Mouse (Mus musculus) heart, postnatal 36 days (tissue): ENCODE data around the gene Tcf20. TPM values are rescaled to one million over a fixed set of nuclear protein-coding genes. Genes with fewer than 3 reads are reported as not detected.
"Not testable (repeated sequence)": the region's sequence is repeated elsewhere in the genome, so short reads cannot be mapped to it uniquely, and the experiment has no call there.

Experiments used
- DNase-seq, 2 experiments: peaks; one replicate each; pipeline ENCODE4 v3.0.0; 2021 to 2022
- intact Hi-C: fragments of 180-260 bp; cut with DNase I; formaldehyde crosslinking; loops from one replicate; pipeline ENCODE4 v1.15.1; 2025
- total RNA-seq, 2 experiments: library from RNA; stranded (reverse); gene quantifications; 2 replicates each; pipeline ENCODE4 v1.2.3; 2021

Gene Tcf20
- total RNA-seq, 2 experiments from 2014 or later, result 56.1 to 56.7 TPM

GRCm38 (mm10) chr15:82902521-82902920 lies 85.2 kb downstream of the Tcf20 start:
- DNase-seq, result no peak
- intact Hi-C loops, result loop anchor here (2.0 to 5.0 kb wide), 2 partner anchors 134 to 210 kb away; no protein-coding TSS in a partner anchor

DNA sequence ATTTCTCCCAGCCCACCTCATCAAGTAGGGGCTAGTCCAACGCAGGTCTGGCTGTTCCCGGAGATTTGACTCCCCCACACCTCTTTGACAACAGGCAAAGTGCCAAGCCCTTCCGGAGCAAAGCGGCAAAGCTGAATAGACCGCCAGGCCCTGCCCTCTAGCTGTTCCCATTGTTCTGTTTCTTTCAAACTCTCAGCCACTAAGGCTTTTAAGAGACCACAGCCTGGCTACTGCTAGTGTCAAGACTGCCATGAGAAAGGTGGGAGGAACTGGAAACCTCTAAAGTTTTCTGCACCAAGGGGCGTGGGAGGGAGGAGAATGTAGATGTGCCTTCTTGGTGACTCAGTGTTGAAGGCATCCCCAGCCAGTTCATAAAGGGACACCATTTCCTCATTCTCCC lies 86.4 kb downstream of the Tcf20 start:
- no peak for DNase-seq
- intact Hi-C loops, result loop anchor here (5.0 kb wide), 1 partner anchor 211 kb away; no protein-coding TSS in a partner anchor

DNA sequence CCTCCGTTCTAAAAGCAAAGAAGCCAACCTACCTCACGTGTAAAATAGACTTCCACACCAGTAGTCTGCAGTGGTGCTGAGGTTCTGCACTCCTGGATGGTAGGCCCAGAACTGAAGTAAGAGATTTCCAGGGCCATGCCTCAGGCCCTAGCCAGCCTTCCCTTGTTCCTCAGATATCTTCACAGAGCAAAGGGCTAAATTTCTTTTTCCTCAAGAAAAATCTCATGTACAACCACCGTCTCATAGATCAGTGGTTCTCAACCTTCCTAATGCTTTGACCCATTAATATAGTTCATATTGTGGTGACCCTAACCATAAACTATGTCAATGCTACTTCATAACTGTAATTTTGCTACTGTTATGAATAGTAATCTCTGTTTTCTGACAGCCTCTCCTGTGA lies 87.3 kb downstream of the Tcf20 start:
- no peak for DNase-seq
- intact Hi-C loops, result loop anchor here (5.0 kb wide), 1 partner anchor 212 kb away; no protein-coding TSS in a partner anchor

DNA sequence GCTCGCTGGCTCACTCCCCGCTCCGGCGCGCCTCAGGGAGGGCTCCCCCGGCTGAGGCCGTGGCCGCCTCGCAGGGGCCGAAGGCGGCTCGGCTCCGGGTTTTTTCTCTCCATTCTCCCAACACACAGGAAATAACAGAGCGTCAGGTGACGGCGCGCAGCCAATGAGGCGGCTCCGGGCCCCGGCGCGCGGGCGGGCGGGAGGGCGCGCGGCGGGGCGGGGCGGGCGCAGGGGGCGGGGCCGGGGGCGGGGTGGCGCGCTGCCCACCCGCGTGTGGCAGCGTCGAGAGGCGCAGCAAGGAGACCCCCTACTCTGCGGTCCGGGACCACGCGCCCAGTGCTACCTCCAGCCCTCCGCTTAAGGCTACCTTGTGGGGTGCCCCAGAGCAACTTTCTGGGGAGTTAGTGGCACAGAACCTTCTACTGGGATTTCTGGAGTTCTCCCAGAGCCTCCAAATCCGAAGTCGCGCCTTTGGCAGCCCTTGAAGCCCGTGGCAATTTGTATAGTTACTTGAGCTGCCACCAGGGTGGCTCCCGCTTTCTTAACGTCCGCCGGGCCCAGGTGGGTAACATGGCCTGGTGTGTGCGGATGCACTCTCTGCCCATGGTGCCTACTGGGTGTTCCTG lies 87.9 kb downstream of the Tcf20 start:
- DNase-seq, result peak; percentile 85 to 88
- intact Hi-C loops, result loop anchor here (5.0 kb wide), 2 partner anchors 82 to 213 kb away; no protein-coding TSS in a partner anchor

GRCm38 (mm10) chr15:82898740-82899675 lies 88.7 kb downstream of the Tcf20 start:
- intact Hi-C loops, result loop anchor here (5.0 kb wide), 1 partner anchor 82 kb away; no protein-coding TSS in a partner anchor

DNA sequence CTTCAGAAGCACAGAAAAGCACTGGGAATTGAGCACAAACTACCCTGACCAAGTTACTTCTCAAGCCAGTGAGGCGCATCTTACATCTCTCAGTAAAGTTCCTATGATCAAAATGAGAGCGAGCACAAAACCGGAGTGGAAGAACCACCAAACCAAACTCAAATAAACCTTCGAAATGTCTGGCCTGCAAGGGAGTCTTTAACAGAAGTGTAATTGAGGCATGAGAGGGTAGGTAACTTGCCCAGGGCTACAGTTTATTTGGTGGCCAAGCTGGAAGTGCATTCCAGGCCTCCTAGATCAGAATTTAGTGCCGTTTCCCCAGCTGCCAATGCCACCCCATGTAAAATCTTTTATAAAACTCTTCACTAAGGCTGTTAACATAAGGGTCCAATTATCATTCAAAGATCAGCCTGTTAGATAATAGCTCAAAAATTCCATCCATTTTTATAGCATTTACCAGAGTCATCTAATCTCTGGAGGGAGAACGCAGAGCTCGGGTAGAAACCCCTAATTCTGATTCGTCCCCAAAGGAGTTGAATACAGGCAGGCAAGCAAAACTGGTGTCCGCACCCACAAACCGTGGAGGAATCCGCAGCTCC lies 89.4 kb downstream of the Tcf20 start:
- intact Hi-C loops, result loop anchor here (5.0 kb wide), 1 partner anchor 81 kb away; no protein-coding TSS in a partner anchor
- DNase-seq, result no peak

More at GRCm38 (mm10) chr15:82898740-82899675, 88.7 kb downstream of the Tcf20 start:
- DNase-seq, result peak in 1 of 2 experiments; percentile 39

GRCm38 (mm10) chr15:82896336-82896735 lies 91.3 kb downstream of the Tcf20 start:
- no peak for DNase-seq
- intact Hi-C loops, result loop anchor here (5.0 kb wide), 1 partner anchor 79 kb away; no protein-coding TSS in a partner anchor

- intact Hi-C loops, result no loop called here
- DNase-seq, result no peak
Measured at GRCm38 (mm10) chr15:82890470-82890869, 97.2 kb downstream of the Tcf20 start.

DNA sequence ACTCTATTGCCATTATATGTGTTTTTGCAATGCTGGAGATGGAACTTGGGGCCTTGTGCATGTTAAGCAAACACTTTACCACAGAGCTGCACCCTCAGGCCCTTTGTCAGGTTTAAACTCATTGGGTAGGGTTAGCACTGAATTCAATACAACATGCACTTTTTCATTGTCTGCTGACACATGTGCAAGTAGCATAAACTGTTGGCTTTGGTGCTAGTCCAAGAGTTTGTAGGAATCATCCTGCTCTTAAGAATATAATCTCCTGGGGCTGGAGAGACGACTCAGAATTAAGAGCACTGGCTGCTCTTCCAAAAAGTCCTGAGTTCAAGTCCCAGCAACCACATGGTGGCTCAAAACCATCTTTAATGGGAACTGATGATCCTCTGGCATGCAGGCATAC lies 98.2 kb downstream of the Tcf20 start:
- intact Hi-C loops, result no loop called here
- DNase-seq, result no peak

DNA sequence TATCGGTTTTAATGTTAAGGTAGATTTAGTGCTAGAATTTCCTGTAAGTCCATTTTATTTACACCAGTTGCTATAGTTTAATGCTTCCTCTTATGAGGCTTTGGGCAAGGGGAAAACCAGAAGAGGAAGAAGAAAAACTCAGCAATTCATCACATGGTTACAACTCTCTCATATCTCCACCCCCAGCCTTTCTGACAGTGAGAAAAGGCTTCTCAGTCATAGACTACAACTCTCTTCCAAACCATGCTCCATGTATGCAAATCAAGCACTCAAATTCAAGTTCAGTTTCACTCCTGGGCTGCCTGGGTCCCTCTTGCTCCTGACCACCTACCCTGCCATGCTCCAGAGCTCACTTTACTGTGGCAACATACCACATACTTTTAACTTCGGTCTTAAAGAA lies 99.2 kb downstream of the Tcf20 start:
- DNase-seq, result no peak
- intact Hi-C loops, result no loop called here

DNA sequence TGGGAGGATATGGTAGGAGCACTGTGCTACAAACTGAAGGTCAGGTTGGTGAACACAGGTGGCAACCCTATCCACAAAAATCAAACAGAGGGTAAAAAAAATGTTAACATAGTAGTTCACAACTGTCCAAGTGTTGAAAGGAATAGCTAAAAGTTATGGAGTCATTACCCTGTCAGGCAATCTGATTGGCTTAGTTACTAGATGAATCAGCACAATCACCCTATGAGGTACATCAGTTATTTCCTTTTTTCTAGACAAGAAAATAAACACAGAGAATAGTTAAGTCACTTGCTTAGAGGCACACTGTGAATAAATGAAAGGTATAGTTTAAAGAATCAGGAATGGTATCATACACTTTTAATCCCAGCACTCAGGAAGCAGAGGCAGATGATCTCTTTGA lies 110.4 kb downstream of the Tcf20 start:
- no peak for DNase-seq

DNA sequence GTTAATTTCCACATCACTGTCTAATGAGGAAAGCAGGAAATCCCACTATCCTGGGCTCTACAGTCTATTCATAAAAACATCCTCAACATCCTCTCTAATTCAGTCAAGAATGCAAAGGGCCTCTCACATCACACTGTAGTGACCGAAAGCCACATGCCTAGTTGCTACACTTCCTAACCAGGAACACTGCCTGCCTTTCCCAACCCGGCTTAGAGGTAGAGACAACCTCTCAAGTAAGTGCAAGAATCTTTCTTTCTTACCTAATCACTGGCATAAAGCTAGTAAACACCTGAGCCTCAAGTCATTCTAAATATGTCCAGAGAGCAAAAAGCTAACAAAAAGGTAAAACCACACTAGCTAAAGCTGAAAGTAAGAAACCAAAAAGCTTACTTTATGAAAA lies 110.8 kb downstream of the Tcf20 start:
- DNase-seq, result no peak
- intact Hi-C loops, result no loop called here

More for the DNA sequence above, 110.4 kb downstream of the Tcf20 start:
- intact Hi-C loops, result no loop called here

GRCm38 (mm10) chr15:82872037-82872436 lies 115.6 kb downstream of the Tcf20 start:
- intact Hi-C loops, result no loop called here
- DNase-seq, result no peak

- intact Hi-C loops, DNase-seq: not testable (repeated sequence)
Measured at GRCm38 (mm10) chr15:82866286-82866685, 121.4 kb downstream of the Tcf20 start.

DNA sequence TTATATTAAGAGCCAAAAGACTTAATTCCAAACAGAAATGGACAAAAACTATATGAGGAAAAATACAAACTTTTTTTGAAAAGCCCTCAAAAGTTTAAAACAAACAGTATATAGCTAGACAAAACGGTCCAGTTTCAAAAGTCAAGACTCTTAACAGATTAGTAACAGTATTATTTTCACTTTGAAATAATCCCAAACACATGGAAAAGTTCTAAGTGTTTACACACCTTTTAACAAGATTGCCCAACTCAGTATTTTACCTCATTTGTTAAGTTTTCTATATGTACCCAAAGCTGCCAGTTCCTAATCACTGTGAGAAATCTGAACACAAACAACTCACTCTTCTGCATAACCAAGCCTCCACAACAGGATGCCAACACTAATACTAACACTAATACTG lies 124.0 kb downstream of the Tcf20 start:
- intact Hi-C loops, result no loop called here
- DNase-seq, result no peak

- intact Hi-C loops, result no loop called here
- peak; percentile 15 to 16 for DNase-seq
Measured at GRCm38 (mm10) chr15:82856652-82857378, 130.9 kb downstream of the Tcf20 start.

GRCm38 (mm10) chr15:82856065-82856464 lies 131.6 kb downstream of the Tcf20 start:
- intact Hi-C loops, result no loop called here

DNA sequence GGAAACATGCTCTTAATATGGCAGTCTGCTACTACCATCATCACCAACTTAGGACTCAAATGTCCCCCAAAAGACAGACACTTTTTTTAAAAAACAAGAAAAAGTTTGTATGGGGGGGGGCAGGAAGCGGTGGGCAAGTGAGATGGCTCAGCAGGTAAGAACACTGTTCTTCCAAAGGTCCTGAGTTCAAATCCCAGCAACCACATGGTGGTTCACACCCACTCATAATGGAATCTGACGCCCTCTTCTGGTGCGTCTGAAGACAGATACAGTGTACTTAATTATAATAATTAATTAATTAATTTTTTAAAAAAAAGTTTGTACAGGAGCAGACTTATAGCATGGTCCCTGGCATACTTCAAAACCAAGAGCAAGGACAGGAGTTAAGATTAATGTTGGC lies 148.5 kb downstream of the Tcf20 start:
- intact Hi-C loops, result no loop called here

More at GRCm38 (mm10) chr15:82856065-82856464, 131.6 kb downstream of the Tcf20 start:
- no peak for DNase-seq

DNA sequence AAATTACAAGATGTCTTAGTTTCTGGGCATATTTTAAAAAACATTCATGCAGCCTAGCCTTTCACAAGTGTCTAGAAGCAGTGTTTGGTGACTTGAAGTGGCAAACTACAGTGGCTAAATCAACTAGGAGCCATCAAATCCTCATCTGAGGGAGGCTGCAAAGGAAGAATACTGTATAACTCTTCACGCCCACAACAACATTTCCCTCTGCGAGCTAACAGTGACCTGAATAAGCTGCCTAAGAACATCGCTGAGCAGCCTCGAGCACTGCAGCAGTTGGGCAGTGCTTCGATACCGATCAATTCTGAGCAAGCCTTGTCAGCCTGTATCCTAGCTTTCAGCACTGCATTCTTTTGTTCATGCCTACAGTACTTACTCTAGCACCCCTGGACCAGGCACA lies 157.8 kb downstream of the Tcf20 start:
- intact Hi-C loops, result no loop called here
- DNase-seq, result no peak

More for the DNA sequence above, 148.5 kb downstream of the Tcf20 start:
- no peak for DNase-seq

GRCm38 (mm10) chr15:82825866-82826265 lies 161.8 kb downstream of the Tcf20 start:
- intact Hi-C loops, result no loop called here
- no peak for DNase-seq
